Mouse (Mus musculus) stomach, postnatal 0 days (tissue): ENCODE measurements around the gene Clps.

Experiments
- CTCF ChIP-seq: IDR thresholded peaks from 2 replicates; pipeline ENCODE4 v1.5.1; 2016; ENCODE audit warnings: antibody characterized with exemption, low read depth, mild to moderate bottlenecking, moderate library complexity
- EP300 ChIP-seq: optimal IDR thresholded peaks from 2 replicates; pipeline ENCODE3; 2016; ENCODE audit warnings: antibody characterized with exemption

DNA sequence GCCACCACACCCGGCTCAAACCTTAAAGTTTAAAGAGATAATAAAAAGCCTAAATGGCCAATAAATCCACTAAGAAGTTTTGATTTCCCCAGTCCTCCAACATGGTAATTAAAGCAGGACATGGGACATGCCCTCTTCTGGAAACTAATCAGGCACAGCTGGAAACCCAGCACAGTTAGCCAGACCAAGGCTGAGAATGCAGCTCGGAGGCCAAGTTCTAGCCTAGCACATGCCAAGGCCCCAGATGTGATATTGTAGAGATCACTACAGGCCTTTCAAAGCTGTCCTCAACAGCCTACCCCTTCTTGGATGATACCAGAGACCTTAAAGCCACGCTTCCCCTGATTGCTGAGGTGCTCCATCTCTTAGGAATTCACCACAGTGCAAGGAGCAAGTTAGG is 25.9 kb upstream of the Clps start:
- TF ChIP-seq CTCF, result no peak
- TF ChIP-seq EP300, result no peak
